Mouse (Mus musculus) liver, adult 2 months (tissue): ENCODE measurements around the gene Smoc1.

Experiments used
- CTCF ChIP-seq: fragments of 200-500 bp; IDR thresholded peaks from 2 replicates; pipeline ENCODE4 v1.5.1; 2011; ENCODE audit warnings: low read depth, low read length, control low read depth
- POLR2A ChIP-seq: fragments of 200-500 bp; IDR thresholded peaks from 2 replicates; pipeline ENCODE4 v1.6.1; 2011; ENCODE audit warnings: low read length, control low read depth; ENCODE audit not compliant: insufficient read depth; ENCODE audit errors: extremely low read depth

GRCm38 (mm10) chr12:81141329-81141711 lies 114.7 kb downstream of the Smoc1 start:
- TF ChIP-seq CTCF (no peak), POLR2A (no peak)
